Mouse (Mus musculus): ENCODE data around the gene Cd274. TPM values are rescaled to one million over a fixed set of nuclear protein-coding genes. Genes with fewer than 3 reads are reported as not detected.

Cd274 gene
- polyA plus RNA-seq (2012; ENCODE audit: low replicate concordance), result 2.1 and 4.5 TPM in 2 replicates

DNA sequence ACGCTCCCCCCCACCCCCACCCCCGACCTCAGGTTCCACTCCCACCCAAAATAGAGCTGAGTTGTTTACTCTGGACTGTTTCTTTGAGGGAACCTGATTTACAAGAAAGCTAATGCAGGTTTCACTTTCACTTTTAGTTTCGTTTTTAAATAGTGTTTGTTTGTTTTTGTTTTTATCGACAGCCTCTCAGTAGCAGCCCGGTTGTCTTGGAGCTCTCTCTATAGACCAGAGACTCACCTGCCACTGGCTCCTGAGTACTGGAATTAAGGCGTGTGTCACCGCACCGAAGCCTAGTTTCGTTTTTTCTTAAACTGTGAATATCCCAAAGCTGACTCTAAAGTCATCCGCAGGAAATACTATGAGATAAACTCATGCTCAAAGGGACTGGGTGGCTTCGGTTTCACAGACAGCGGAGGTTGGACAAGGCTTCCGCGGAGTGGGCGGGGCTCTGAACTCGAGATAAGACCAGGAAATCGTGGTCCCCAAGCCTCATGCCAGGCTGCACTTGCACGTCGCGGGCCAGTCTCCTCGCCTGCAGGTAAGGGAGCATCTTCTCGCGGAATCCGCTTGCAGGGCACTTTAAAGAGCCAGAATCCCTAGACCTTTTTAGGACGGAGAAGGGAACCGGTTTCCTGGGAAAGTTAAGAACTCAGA, at the start of gene Cd274, which contains the start of gene Plgrkt:
Gene Cd274, plus strand, starts transcription at position 487 of the 654 bp plus-strand sequence.
Gene Plgrkt, minus strand, starts transcription at position 422 of the 654 bp plus-strand sequence.

GRCm38 (mm10) chr19:29325053-29325851, 42.0 kb upstream of the Cd274 start, which contains the start of gene Insl6:
Gene Insl6, minus strand, starts transcription at chr19:29325356.

GRCm38 (mm10) chr19:29334068-29334745, 33.0 kb upstream of the Cd274 start, which contains the start of gene Rln1:
Gene Rln1, minus strand, starts transcription at chr19:29334670.

DNA sequence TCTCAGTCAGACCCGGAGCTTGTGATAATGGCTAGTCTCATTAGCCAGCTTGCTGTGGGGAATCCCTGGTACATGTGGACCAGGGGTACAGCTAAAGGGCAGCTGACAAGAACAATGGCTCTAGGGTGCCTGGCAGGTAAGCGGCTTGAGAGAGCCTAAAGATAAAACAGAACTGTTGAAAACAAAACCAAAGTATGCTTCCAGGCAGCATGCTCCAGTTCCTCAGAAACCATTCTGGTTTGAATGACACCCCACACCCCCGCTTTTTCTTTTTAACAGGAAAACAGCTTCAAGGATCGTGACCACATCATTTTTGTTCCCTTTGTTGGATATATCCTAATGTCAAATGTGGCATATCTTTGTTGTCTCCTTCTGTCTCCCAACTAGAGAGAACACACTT, 43.4 kb downstream of the Cd274 start, which contains the start of gene Pdcd1lg2:
Gene Pdcd1lg2, plus strand, starts transcription at position 301 of the 400 bp plus-strand sequence.

Other genes starting within 250 kb of the Cd274 start
- gene Jak2, start 115.6 kb upstream of the Cd274 start, polyA plus RNA-seq (2012; ENCODE audit: low replicate concordance), result 9.3 and 15.1 TPM in 2 replicates
- 1.5 and 3.3 TPM in 2 replicates for gene Insl6, start 42.1 kb upstream of the Cd274 start, polyA plus RNA-seq (2012; ENCODE audit: low replicate concordance)
- not detected in 2 replicates for gene Rln1, start 32.8 kb upstream of the Cd274 start, polyA plus RNA-seq (2012; ENCODE audit: low replicate concordance)
- 68.8 and 93.2 TPM in 2 replicates for gene Plgrkt, start 65 bp upstream of the Cd274 start, polyA plus RNA-seq (2012; ENCODE audit: low replicate concordance)
- gene Pdcd1lg2, start 43.5 kb downstream of the Cd274 start, polyA plus RNA-seq (2012; ENCODE audit: low replicate concordance), result 0.25 and 0.54 TPM in 2 replicates
- 7.2 and 11.4 TPM in 2 replicates for gene Ric1, start 154.8 kb downstream of the Cd274 start, polyA plus RNA-seq (2012; ENCODE audit: low replicate concordance)

All from hematopoietic multipotent progenitor cell, adult 10-12 weeks (in vitro differentiated cells).